Mouse (Mus musculus) midbrain, postnatal 0 days (tissue): Measurements from ENCODE around the gene Lnpep. TPM values are rescaled to one million over a fixed set of nuclear protein-coding genes. Genes with fewer than 3 reads are reported as not detected.

ENCODE experiments used
- ATAC-seq: fragments of 200-750 bp; cut with Nextera tagmentation; 2 replicates; pipeline ENCODE4 v1.8.0; 2017; ENCODE audit warnings: moderate number of reproducible peaks, mild to moderate bottlenecking, moderate TSS enrichment, moderate library complexity; ENCODE audit not compliant: low FRiP score
- DNase-seq: peaks from one replicate; pipeline ENCODE4 v3.0.0-alpha.2; 2015; ENCODE audit warnings: low spot score
- H3K27ac ChIP-seq: fragments of 300-500 bp; sonication (generic); 2 replicates; pipeline ENCODE4 v1.5.1; 2014; ENCODE audit warnings: low read depth, mild to moderate bottlenecking, low read length, mixed read lengths
- H3K27me3 ChIP-seq: fragments of 300-500 bp; sonication (generic); 2 replicates; pipeline ENCODE4 v1.6.1; 2014; ENCODE audit warnings: low read length, control low read depth, mixed read lengths; ENCODE audit not compliant: insufficient read depth
- H3K36me3 ChIP-seq: fragments of 300-500 bp; sonication (generic); 2 replicates; pipeline ENCODE4 v1.6.1; 2014; ENCODE audit warnings: low read length, control low read depth, mixed read lengths; ENCODE audit not compliant: insufficient read depth
- H3K4me1 ChIP-seq: fragments of 300-500 bp; sonication (generic); 2 replicates; pipeline ENCODE4 v1.6.1; 2014; ENCODE audit warnings: mild to moderate bottlenecking, control low read depth, antibody characterized with exemption, low read length, mixed read lengths; ENCODE audit not compliant: insufficient read depth
- H3K4me2 ChIP-seq: fragments of 300-500 bp; sonication (generic); 2 replicates; pipeline ENCODE4 v1.6.1; 2014; ENCODE audit warnings: low read depth, mild to moderate bottlenecking, low read length, mixed read lengths; ENCODE audit not compliant: poor library complexity, severe bottlenecking
- H3K4me3 ChIP-seq: fragments of 300-500 bp; sonication (generic); 2 replicates; pipeline ENCODE4 v1.5.1; 2014; ENCODE audit warnings: low read depth, mild to moderate bottlenecking, low read length, moderate library complexity
- H3K9ac ChIP-seq: fragments of 300-500 bp; sonication (generic); replicated peaks from 2 replicates; pipeline ENCODE4 v1.6.1; 2014; ENCODE audit warnings: mild to moderate bottlenecking, low read length, moderate library complexity, mixed read lengths; ENCODE audit not compliant: poor library complexity, severe bottlenecking
- H3K9me3 ChIP-seq: fragments of 300-500 bp; sonication (generic); 2 replicates; pipeline ENCODE4 v1.6.1; 2016; ENCODE audit warnings: low read length, control low read depth
- CTCF ChIP-seq: IDR thresholded peaks from 2 replicates; pipeline ENCODE4 v1.5.1; 2016; ENCODE audit warnings: antibody characterized with exemption, mild to moderate bottlenecking
- WGBS: fragments of 180-500 bp; shearing (Covaris S2); extraction: QIAGEN DNeasy Blood & Tissue Kit; methylation state at CpG from one replicate; pipeline ENCODE4 v1.1.7; 2014; 5-methylcytosine and 5-hydroxymethylcytosine counted together
- polyA plus RNA-seq: library from polyadenylated mRNA; unstranded; fragments of >200 nt; fragmentation: Nextera tagmentation; extraction: Ambion mirVana; gene quantifications from 2 replicates; pipeline ENCODE4 v1.2.1, GENCODE M21; 2015
- total RNA-seq: library from RNA; depleted of rRNA; stranded (reverse); fragments of >200 nt; gene quantifications from 2 replicates; pipeline ENCODE4 v1.2.3, GENCODE M21; 2014

The Lnpep gene
- total and polyA plus RNA-seq, 2 experiments from 2014 or later, result 6.2 to 24.5 TPM

- DNase-seq, result no peak
- no peak for ATAC-seq
- no peak overlapping the region for H3K9ac ChIP-seq
- H3K36me3 ChIP-seq, result no peaks in the 10 kb centered on the region
- no peak overlapping the region for H3K27ac ChIP-seq
- H3K4me1 ChIP-seq, result no peaks in the 10 kb centered on the region
- no peaks in the 10 kb centered on the region for H3K9me3 ChIP-seq
- 81% methylated on average over 7 of the region's 7 CpGs for WGBS
- no peak for TF ChIP-seq CTCF
- no peak overlapping the region for H3K4me3 ChIP-seq
- H3K4me2 ChIP-seq, result no peak overlapping the region
- H3K27me3 ChIP-seq, result no peaks in the 10 kb centered on the region
These were observed 37.4 kb downstream of the Lnpep start for GRCm38 (mm10) chr17:17587333-17588047.

- no peak overlapping the region for H3K4me2 ChIP-seq
- DNase-seq (no peak), ATAC-seq (no peak)
- H3K27ac ChIP-seq, result no peak overlapping the region
- H3K36me3 ChIP-seq, result no peaks in the 10 kb centered on the region
- no peak overlapping the region for H3K9ac ChIP-seq
- H3K4me1 ChIP-seq, result no peaks in the 10 kb centered on the region
- no peak overlapping the region for H3K4me3 ChIP-seq
- H3K9me3 ChIP-seq, result no peaks in the 10 kb centered on the region
- TF ChIP-seq CTCF, result no peak
- no peaks in the 10 kb centered on the region for H3K27me3 ChIP-seq
- 91% methylated on average over 4 of the region's 4 CpGs for whole genome bisulfite sequencing
These were observed 39.7 kb downstream of the Lnpep start for GRCm38 (mm10) chr17:17585115-17585514.

GRCm38 (mm10) chr17:17583896-17584295, 41.0 kb downstream of the Lnpep start:
- Histone ChIP-seq H3K4me2 (no peak overlapping the region), H3K9ac (no peak overlapping the region), H3K27ac (no peak overlapping the region), H3K27me3 (no peaks in the 10 kb centered on the region), H3K36me3 (peaks cover 2% of the 10 kb centered on the region; the same call in 1 of the 2 replicates), H3K4me3 (no peak overlapping the region), H3K9me3 (no peaks in the 10 kb centered on the region), H3K4me1 (no peaks in the 10 kb centered on the region)
- DNase-seq, result no peak
- ATAC-seq, result no peak
- 51% methylated on average over 2 of the region's 2 CpGs for WGBS
- TF ChIP-seq CTCF, result no peak

- no peak overlapping the region for H3K4me3 ChIP-seq
- H3K36me3 ChIP-seq, result peaks cover 6% of the 10 kb centered on the region; the same call in 1 of the 2 replicates
- no peaks in the 10 kb centered on the region for H3K4me1 ChIP-seq
- WGBS, result 91% methylated on average over 3 of the region's 3 CpGs
- H3K27ac ChIP-seq, result no peak overlapping the region
- H3K27me3 ChIP-seq, result no peaks in the 10 kb centered on the region
- H3K4me2 ChIP-seq, result no peak overlapping the region
- no peak for ATAC-seq
- no peaks in the 10 kb centered on the region for H3K9me3 ChIP-seq
- H3K9ac ChIP-seq, result no peak overlapping the region
- no peak for DNase-seq
- no peak for TF ChIP-seq CTCF
These were observed 43.6 kb downstream of the Lnpep start for GRCm38 (mm10) chr17:17581234-17581633.

- Histone ChIP-seq H3K9me3 (no peaks in the 10 kb centered on the region), H3K36me3 (peaks cover 6% of the 10 kb centered on the region; the same call in 1 of the 2 replicates), H3K4me2 (no peak overlapping the region), H3K4me1 (no peaks in the 10 kb centered on the region), H3K27ac (no peak overlapping the region), H3K9ac (no peak overlapping the region), H3K27me3 (no peaks in the 10 kb centered on the region), H3K4me3 (no peak overlapping the region)
- TF ChIP-seq CTCF, result no peak
- DNase-seq, result no peak
- ATAC-seq, result no peak
- WGBS, result 94% methylated on average over 9 of the region's 9 CpGs
These were observed 48.5 kb downstream of the Lnpep start for GRCm38 (mm10) chr17:17576399-17576798.

GRCm38 (mm10) chr17:17567071-17567470, 57.8 kb downstream of the Lnpep start:
- Histone ChIP-seq H3K27ac (no peak overlapping the region), H3K4me1 (no peaks in the 10 kb centered on the region), H3K27me3 (no peaks in the 10 kb centered on the region), H3K9ac (no peak overlapping the region), H3K36me3 (peaks cover 2% of the 10 kb centered on the region; the same call in 1 of the 2 replicates), H3K9me3 (no peaks in the 10 kb centered on the region), H3K4me2 (no peak overlapping the region), H3K4me3 (no peak overlapping the region)
- DNase-seq (peak; percentile 80), ATAC-seq (no peak)
- WGBS, result 42% methylated on average over 3 of the region's 3 CpGs
- TF ChIP-seq CTCF, result peak; percentile 75
